Mouse (Mus musculus) retina, adult 2 months (tissue): Measurements from ENCODE around the gene Tmem170.
"Not testable (repeated sequence)": the region's sequence is repeated elsewhere in the genome, so short reads cannot be mapped to it uniquely, and the experiment has no call there.

Experiments used
- DNase-seq: peaks from one replicate; pipeline ENCODE4 v3.0.0-alpha.2; 2012; ENCODE audit warnings: low read depth, low spot score

The Tmem170 gene

GRCm38 (mm10) chr8:111875758-111876157, 792 bp downstream of the Tmem170 start:
- DNase-seq, result peak; percentile 22

GRCm38 (mm10) chr8:111871278-111871677, 5.3 kb downstream of the Tmem170 start:
- DNase-seq, result no peak

GRCm38 (mm10) chr8:111870379-111870778, 6.2 kb downstream of the Tmem170 start:
- no peak for DNase-seq

DNA sequence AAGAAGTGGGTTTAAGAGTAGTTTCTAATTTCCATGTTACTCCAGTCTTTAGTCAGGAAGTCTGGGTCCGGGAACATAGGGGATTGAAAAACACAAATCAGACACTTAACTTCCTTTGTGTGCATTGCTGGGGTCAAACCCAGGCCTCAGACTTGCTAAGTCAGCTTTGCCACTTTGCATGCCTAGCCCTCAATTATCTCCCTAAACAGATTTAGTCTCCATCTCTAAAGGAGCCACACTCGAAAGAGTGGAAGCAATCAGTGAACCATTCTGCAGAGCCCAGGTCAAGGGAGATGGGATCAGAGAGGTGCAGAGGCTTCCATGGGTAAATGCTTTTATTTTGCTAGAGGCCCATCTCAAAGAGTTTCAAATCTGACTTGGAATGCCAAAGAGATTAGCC, 7.9 kb downstream of the Tmem170 start:
- no peak for DNase-seq

GRCm38 (mm10) chr8:111865857-111866256, 10.7 kb downstream of the Tmem170 start:
- no peak for DNase-seq

- no peak for DNase-seq
Observed at GRCm38 (mm10) chr8:111865130-111865852, 11.3 kb downstream of the Tmem170 start.

DNA sequence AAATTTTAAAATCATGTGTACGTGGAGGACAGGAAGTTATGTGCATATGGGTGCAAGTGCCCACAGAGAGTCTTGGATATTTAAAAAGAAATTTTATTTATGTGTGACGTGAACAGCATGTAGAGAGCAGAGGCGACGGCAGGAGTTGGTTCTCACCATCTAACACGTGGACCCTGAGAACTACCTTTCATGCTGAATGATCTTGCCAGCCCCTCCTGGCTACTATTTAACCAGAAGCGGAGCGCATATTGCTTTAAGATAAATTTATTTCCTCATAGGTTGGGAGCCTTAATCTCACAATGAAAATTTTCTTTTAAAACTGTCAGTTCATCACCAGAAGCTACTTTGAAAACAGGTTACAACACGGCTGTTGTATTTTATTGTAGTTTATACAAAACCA, 11.9 kb downstream of the Tmem170 start:
- no peak for DNase-seq

DNA sequence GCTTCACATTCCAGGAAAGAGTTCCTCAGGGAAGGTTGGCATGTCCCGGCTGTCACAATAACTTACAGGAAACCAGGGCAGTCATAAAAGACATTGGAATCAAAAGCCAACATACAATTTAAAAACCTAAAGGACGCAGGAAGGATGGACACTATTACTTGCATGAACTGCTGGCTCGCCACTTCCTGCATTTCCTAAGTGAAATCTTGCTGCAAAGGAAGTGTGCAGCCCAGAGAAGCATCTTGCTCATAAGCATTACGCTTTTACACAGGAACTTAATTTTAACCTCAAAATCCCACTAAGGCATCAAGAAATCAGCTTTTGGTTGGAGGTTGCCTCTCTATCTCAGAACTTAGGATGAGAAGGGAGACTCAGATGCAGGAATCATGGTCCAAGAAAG, 13.3 kb downstream of the Tmem170 start:
- DNase-seq, result no peak

GRCm38 (mm10) chr8:111855977-111856376, 20.6 kb downstream of the Tmem170 start:
- DNase-seq, result no peak

GRCm38 (mm10) chr8:111853861-111854501, 22.6 kb downstream of the Tmem170 start, which contains the start of gene Cfdp1:
Gene Cfdp1, minus strand, starts transcription at chr8:111854291.
- DNase-seq, result peak; percentile 89

- not testable (repeated sequence) for DNase-seq
Observed at GRCm38 (mm10) chr8:111853219-111853618, 23.3 kb downstream of the Tmem170 start.

DNA sequence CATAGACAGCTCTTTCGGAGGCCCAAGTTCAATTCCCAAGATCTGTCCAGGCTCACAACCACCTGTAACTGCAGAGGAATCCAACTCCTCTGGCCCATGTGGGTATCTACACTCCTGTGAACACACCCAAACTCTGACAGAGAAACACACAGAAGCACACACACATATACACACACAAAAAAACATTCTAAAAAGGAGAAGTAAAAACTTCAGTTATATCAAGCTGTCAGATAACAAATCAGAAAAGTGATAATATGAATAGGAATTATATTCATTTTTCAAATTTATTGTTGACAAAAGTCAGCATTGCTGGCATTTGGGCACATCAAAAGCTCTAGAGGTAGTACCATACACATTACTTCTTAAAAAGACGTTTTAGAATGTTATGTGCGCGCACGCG, 29.8 kb downstream of the Tmem170 start:
- no peak for DNase-seq

DNA sequence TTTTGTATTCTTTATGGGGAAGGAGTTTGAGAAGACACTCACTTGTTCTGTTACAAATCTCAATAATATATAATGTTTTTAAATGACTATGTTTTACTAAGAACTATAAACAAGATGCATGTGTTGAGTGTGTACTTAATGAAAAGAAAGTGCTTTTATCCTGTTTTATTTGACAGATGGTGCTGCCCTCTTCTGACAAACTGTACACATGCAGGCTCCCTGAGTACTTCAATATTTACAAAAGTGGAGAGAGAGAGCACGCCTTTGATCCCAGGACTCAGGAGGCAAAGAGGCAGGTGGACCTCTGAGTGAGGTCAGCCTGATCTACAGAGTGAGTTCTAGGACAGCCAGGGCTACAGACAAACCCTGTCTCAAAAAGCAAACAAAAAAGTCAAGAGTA, 41.0 kb downstream of the Tmem170 start:
- no peak for DNase-seq

- DNase-seq, result no peak
Observed at GRCm38 (mm10) chr8:111834011-111834410, 42.5 kb downstream of the Tmem170 start.

GRCm38 (mm10) chr8:111832983-111833382, 43.6 kb downstream of the Tmem170 start:
- no peak for DNase-seq

GRCm38 (mm10) chr8:111831996-111832395, 44.6 kb downstream of the Tmem170 start:
- DNase-seq, result no peak

DNA sequence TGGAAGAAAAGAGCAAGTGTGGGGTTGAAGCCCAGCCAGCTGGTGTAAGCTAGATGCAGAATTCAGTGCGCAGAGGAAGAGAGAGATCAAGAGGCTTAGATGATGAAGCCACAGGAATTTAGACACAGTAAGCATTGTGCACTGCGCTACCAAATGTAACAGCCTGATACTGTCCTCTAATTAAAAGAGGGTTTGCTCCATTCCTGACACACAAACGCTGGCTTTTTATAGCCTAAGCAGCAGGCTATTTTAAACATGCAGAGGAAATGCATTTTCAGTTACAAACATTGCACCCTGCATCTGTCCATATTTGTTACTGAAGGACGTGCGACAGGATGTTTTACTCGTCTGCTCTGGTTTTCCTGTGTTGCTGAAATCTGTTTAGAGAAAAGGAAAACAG, 48.0 kb downstream of the Tmem170 start:
- DNase-seq, result no peak

- no peak for DNase-seq
Observed at GRCm38 (mm10) chr8:111825219-111825618, 51.3 kb downstream of the Tmem170 start.

- DNase-seq, result no peak
Observed at GRCm38 (mm10) chr8:111824334-111824733, 52.2 kb downstream of the Tmem170 start.

GRCm38 (mm10) chr8:111821199-111821598, 55.4 kb downstream of the Tmem170 start:
- no peak for DNase-seq

- DNase-seq, result no peak
Observed at GRCm38 (mm10) chr8:111820691-111821090, 55.9 kb downstream of the Tmem170 start.

DNA sequence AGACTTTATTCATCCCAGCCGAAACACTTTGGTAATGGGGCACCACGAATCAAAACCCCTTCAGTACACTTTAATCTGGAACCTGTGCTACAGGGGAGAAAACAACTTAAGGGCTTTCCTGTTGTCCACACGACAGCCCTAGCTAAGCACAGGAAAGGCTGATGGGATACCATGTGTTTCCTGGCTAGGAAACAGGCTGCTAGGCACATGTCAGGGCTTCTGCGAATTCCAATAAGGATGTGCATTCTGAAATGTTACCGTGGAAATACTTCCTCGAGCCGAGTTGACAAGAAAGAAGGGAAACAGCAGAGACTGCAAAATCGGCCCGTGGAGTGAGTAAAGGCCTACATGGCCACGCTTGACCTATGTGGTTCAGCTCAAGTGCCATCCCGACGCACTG, 56.5 kb downstream of the Tmem170 start:
- no peak for DNase-seq

DNA sequence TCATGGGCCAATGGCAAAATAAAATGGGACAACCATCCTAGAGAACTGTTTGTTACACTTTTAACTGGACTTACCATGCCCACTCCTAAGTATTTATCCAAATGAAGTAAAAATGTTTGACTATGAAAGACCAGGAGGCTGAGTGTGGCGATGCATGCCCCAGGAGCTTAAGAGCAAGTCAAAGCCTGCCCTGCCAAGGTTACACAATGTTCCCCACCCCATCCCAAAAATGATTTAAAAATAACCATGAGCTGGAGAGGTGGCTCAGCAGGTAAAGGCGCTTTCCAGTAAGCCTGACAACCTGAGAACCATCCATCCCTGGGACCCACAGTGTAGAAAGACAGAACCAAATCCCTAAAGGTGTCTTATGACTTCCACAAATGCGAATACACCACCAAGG, 58.0 kb downstream of the Tmem170 start:
- DNase-seq, result no peak
